Mouse (Mus musculus): ENCODE measurements around the gene Gab1.

Gab1 gene

GRCm38 (mm10) chr8:80872688-80873087, 7.6 kb downstream of the Gab1 start:
- no peak for DNase-seq (ENCODE audit: low spot score in 2 of 2)

- DNase-seq (ENCODE audit: low spot score in 2 of 2) = no peak
Observed at GRCm38 (mm10) chr8:80871400-80871799, 8.9 kb downstream of the Gab1 start.

- no peak for DNase-seq (ENCODE audit: low spot score in 2 of 2)
Observed at GRCm38 (mm10) chr8:80870535-80871204, 9.6 kb downstream of the Gab1 start.

- no peak for DNase-seq (ENCODE audit: low spot score in 2 of 2)
Observed at GRCm38 (mm10) chr8:80869881-80870328, 10.4 kb downstream of the Gab1 start.

GRCm38 (mm10) chr8:80868801-80869323, 11.5 kb downstream of the Gab1 start:
- DNase-seq (ENCODE audit: low spot score in 2 of 2) = peak in 1 of 2 experiments; percentile 30

- DNase-seq (ENCODE audit: low spot score in 2 of 2) = no peak
Observed at GRCm38 (mm10) chr8:80868006-80868702, 12.2 kb downstream of the Gab1 start.

GRCm38 (mm10) chr8:80867598-80867997, 12.7 kb downstream of the Gab1 start:
- peak in 1 of 2 experiments; percentile 57 for DNase-seq (ENCODE audit: low spot score in 2 of 2)

GRCm38 (mm10) chr8:80865181-80865784, 15.0 kb downstream of the Gab1 start:
- no peak for DNase-seq (ENCODE audit: low spot score in 2 of 2)

GRCm38 (mm10) chr8:80863393-80863792, 16.9 kb downstream of the Gab1 start:
- DNase-seq (ENCODE audit: low spot score in 2 of 2) = peak in 1 of 2 experiments; percentile 45

- no peak for DNase-seq (ENCODE audit: low spot score in 2 of 2)
Observed at GRCm38 (mm10) chr8:80859180-80859775, 21.0 kb downstream of the Gab1 start.

GRCm38 (mm10) chr8:80857851-80858367, 22.4 kb downstream of the Gab1 start:
- DNase-seq (ENCODE audit: low spot score in 2 of 2) = no peak

GRCm38 (mm10) chr8:80857128-80857527, 23.2 kb downstream of the Gab1 start:
- no peak for DNase-seq (ENCODE audit: low spot score in 2 of 2)

- DNase-seq (ENCODE audit: low spot score in 2 of 2) = no peak
Observed at GRCm38 (mm10) chr8:80856606-80857005, 23.7 kb downstream of the Gab1 start.

- DNase-seq (ENCODE audit: low spot score in 2 of 2) = peak; percentile 55 to 71
Observed at GRCm38 (mm10) chr8:80853622-80854021, 26.7 kb downstream of the Gab1 start.

GRCm38 (mm10) chr8:80853208-80853607, 27.1 kb downstream of the Gab1 start:
- peak in 1 of 2 experiments; percentile 70 for DNase-seq (ENCODE audit: low spot score in 2 of 2)

- DNase-seq (ENCODE audit: low spot score in 2 of 2) = peak in 1 of 2 experiments; percentile 41
Observed at GRCm38 (mm10) chr8:80852412-80853165, 27.7 kb downstream of the Gab1 start.

- no peak for DNase-seq (ENCODE audit: low spot score in 2 of 2)
Observed at GRCm38 (mm10) chr8:80851648-80852047, 28.7 kb downstream of the Gab1 start.

GRCm38 (mm10) chr8:80850013-80850412, 30.3 kb downstream of the Gab1 start:
- DNase-seq (ENCODE audit: low spot score in 2 of 2) = no peak

GRCm38 (mm10) chr8:80848631-80849030, 31.7 kb downstream of the Gab1 start:
- no peak for DNase-seq (ENCODE audit: low spot score in 2 of 2)

- DNase-seq (ENCODE audit: low spot score in 2 of 2) = peak in 1 of 2 experiments; percentile 75
Observed at GRCm38 (mm10) chr8:80847912-80848311, 32.4 kb downstream of the Gab1 start.

GRCm38 (mm10) chr8:80845284-80845683, 35.0 kb downstream of the Gab1 start:
- DNase-seq (ENCODE audit: low spot score in 2 of 2) = no peak
